Mouse (Mus musculus): Measurements from ENCODE around the gene Mndal.
"Not testable (repeated sequence)": the region's sequence is repeated elsewhere in the genome, so short reads cannot be mapped to it uniquely, and the experiment has no call there.

GRCm38 (mm10) chr1:173820794-173821480 is 121.4 kb downstream of the Mndal start:
- TF ChIP-seq CTCF, EP300 (IDR thresholded peaks at IDR 0.05; ENCODE audit: low read depth): not testable (repeated sequence)

Measured in heart, postnatal 0 days (tissue).